Mouse (Mus musculus) left cerebral cortex, adult 2 months (tissue): ENCODE measurements around the gene Ap1m2. TPM values are rescaled to one million over a fixed set of nuclear protein-coding genes. Genes with fewer than 3 reads are reported as not detected.
A peak's percentile ranks its signal among the peaks of the same experiment; 100 is the strongest.

Source experiments
- DNase-seq, 2 experiments: peaks; one replicate each; pipeline ENCODE4 v3.0.0; 2021 to 2022; ENCODE audit warnings: low spot score in 2 of 2, mixed read lengths in 1 of 2; ENCODE audit errors: extremely low spot score in 1 of 2
- H3K27ac ChIP-seq: fragments of 200-600 bp; 2 replicates; pipeline ENCODE4 v1.8.1; 2022
- H3K4me3 ChIP-seq: fragments of 200-600 bp; 2 replicates; pipeline ENCODE4 v1.8.1; 2022
- CTCF ChIP-seq: fragments of 200-600 bp; IDR thresholded peaks from 2 replicates; pipeline ENCODE4 v1.8.1; 2022; ENCODE audit warnings: antibody characterized with exemption, mild to moderate bottlenecking, moderate library complexity
- intact Hi-C: fragments of 180-260 bp; cut with DNase I; formaldehyde crosslinking; loops from one replicate; pipeline ENCODE4 v1.15.1; 2025
- total RNA-seq, 2 experiments: library from RNA; stranded (reverse); gene quantifications; 2 replicates each; pipeline ENCODE4 v1.2.3; 2021

Ap1m2 gene
- total RNA-seq, 2 experiments from 2014 or later = 1.2 to 2.4 TPM

DNA sequence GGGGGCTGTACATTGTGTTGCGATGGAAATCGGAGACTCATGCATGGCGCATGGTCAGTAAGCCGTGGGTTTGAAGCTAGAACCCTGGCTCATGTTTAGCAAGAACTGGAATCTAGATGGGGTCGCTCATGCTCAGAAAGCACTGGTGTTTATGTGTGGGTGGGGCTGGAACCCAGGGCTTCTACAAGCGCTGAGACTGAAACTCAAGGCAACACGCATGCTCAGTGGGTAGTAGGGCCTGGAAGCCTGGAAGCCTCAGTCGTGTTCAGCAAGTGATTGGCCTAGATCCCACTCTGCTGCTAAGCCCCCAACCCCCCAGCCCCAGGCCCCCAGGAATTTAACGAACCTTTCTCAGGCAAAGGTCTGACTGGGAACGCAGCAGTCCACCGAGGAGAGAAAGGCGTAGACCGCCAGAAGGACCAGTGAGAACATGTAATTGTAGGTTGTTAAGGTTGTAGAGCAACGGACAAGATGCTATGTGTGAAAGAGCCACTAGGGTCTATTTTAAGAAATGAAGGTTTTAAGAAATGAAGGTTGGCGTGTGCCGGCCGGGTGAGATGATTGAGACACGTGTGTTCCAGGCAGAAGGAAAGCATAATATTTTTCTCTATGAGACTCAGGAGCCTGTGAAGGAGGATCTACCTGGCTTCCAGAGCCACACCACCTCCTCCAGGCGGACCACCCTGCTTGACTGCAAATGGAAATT lies 10.2 kb upstream of the Ap1m2 start:
- H3K27ac ChIP-seq = peak overlapping the region; percentile 86
- no peak; the same call in 1 of the 2 replicates for TF ChIP-seq CTCF
- DNase-seq = no peak
- peak overlapping the region; percentile 88 for H3K4me3 ChIP-seq
- intact Hi-C loops = no loop called here

DNA sequence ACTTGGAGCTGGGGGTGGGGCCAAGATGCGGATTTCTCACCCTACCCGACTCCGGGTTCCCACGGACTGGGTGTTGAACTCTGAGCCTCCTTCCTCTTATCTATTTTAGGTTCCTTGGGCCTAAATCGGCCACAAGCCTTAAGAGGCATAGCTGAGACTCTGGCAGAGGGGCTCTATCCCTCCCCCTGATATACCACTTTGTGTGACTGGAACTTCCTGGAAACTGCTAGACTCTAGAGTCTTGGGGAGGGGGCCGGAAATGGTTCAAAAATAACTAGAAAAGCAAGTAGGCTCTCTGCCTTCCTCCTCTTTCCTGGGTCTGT lies 9.3 kb upstream of the Ap1m2 start:
- DNase-seq = no peak
- H3K27ac ChIP-seq = peak overlapping the region; percentile 86
- no peak for TF ChIP-seq CTCF
- H3K4me3 ChIP-seq = peak overlapping the region; percentile 88
- intact Hi-C loops = no loop called here

- intact Hi-C loops = loop anchor here (1.0 kb wide), 1 partner anchor 56 kb away; the partner anchor contains the start of gene Atg4d
- peak; percentile 77 to 82 for DNase-seq
- no peak for TF ChIP-seq CTCF
- Histone ChIP-seq H3K27ac (peak within 1 kb of the TSS; percentile 86), H3K4me3 (peak within 1 kb of the TSS; percentile 88)
Observed at GRCm38 (mm10) chr9:21320619-21321512, 8.7 kb upstream of the Ap1m2 start, which contains the start of gene Slc44a2. Slc44a2 (plus strand) TSS chr9:21320698.

DNA sequence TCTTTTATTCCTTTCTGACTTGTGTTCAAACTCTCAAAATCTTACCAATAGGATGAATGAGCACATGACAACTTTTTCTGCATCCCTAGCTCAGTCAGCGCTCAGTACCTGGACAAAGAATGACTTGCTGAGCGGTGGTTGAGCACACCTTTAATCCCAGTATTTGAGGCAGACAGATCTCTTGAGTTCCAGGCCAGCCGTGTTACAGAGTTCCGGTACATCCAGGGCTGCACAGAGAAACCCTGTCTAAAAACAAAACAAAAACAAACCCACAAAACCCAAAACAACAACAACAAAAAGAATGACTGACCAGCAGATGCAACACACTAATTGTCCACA lies 8.1 kb upstream of the Ap1m2 start:
- intact Hi-C loops = loop anchor here (1.0 kb wide), 1 partner anchor 55 kb away; the partner anchor contains the start of gene Atg4d

DNA sequence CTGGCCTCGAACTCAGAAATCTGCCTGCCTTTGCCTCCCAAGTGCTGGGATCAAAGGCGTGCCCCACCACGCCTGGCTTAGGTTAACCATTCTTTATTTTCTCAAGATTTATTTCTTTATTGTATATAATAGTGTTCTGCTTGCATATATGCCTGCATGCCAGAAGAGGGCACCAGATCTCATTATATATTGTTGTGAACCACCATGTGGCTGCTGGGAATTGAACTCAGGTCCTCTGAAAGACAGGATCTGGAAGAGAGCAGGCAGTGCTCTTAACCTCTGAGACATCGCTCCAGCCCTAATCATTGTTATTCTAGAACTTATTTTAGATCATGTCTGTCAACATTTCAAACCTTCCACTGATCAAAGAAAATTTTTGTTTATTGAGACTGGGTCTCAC lies 7.4 kb upstream of the Ap1m2 start:
- Histone ChIP-seq H3K27ac (no peak overlapping the region), H3K4me3 (no peak overlapping the region)
- intact Hi-C loops = no loop called here
- peak; percentile 15; the same call in 1 of the 2 replicates for TF ChIP-seq CTCF
- no peak for DNase-seq

More for the DNA sequence above, 8.1 kb upstream of the Ap1m2 start:
- DNase-seq = no peak
- H3K4me3 ChIP-seq = peak overlapping the region; percentile 88
- peak overlapping the region; percentile 86; the same call in 1 of the 2 replicates for H3K27ac ChIP-seq
- no peak for TF ChIP-seq CTCF

- TF ChIP-seq CTCF = no peak
- DNase-seq = no peak
- Histone ChIP-seq H3K27ac (no peak overlapping the region), H3K4me3 (no peak overlapping the region)
- intact Hi-C loops = no loop called here
Observed at GRCm38 (mm10) chr9:21318792-21319191, 6.7 kb upstream of the Ap1m2 start.

GRCm38 (mm10) chr9:21316696-21317095 lies 4.6 kb upstream of the Ap1m2 start:
- Histone ChIP-seq H3K27ac (no peak overlapping the region), H3K4me3 (no peak overlapping the region)
- TF ChIP-seq CTCF = no peak
- intact Hi-C loops = no loop called here
- DNase-seq = no peak

DNA sequence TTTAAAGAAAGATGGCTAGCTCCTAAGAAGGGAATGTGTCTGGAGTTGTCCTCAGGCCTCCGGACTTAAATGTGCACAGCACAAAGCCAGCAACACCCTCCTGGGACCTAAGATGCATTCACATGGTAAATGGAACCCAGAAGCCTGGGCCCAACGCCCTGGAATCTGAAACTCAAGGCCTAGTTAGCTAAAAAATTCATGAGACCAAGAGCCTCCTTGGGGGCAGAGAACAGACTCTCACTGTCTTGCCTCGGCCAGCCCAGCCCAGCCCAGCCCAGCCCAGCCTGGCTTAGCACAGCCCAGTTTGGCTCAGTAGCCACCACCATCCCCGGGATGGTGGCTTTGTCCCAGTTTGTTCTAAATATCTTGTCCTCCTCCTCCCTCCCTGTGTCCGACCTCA lies 3.3 kb upstream of the Ap1m2 start:
- Histone ChIP-seq H3K4me3 (no peak overlapping the region), H3K27ac (no peak overlapping the region)
- no peak for TF ChIP-seq CTCF
- DNase-seq = no peak
- intact Hi-C loops = no loop called here

DNA sequence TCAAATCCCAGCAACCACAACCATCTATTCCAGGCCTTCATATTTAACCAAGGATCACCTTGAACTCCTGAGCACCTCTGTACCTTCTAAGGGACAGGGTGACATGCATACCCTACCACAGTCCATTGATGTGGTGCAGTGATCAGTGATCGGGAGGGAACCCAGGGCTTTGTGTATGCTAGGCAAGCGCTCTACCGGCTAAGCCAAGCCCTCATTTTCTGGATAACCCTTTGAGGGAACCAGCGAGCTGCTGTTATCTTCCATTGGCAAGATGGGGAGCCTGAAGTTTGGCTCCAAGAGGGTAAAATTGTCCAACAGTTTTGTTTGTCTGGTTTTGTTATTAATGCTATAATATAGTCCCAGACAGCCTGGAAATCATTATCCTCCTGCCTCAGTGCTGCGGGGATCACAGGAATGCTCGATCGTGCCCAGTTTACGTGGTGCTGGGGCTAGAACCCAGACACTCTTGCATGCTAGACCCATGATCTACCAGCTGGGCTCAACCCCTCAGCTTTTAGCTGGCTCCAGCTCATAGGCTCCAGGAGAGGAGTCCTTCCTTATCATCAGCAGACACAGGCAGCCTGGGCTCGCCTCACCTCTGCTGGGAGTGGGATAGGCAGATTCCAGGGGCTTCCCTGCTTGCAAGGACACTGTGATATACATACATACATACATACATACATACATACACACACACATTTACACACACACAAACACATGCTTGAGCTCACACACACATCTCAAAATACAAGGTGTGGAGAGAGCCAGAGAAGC lies 2.4 kb upstream of the Ap1m2 start:
- intact Hi-C loops = no loop called here
- no peak for DNase-seq
- no peak for TF ChIP-seq CTCF
- Histone ChIP-seq H3K4me3 (no peak overlapping the region), H3K27ac (no peak overlapping the region)

- intact Hi-C loops = loop anchor here (1.0 to 2.0 kb wide), 2 partner anchors 44 to 97 kb away; partner anchors contain the start of gene Qtrt1
- DNase-seq = peak; percentile 80 to 85
- Histone ChIP-seq H3K4me3 (no peak overlapping the region), H3K27ac (no peak overlapping the region)
- TF ChIP-seq CTCF = peak; percentile 95
Observed at GRCm38 (mm10) chr9:21313394-21313793, 1.3 kb upstream of the Ap1m2 start.

DNA sequence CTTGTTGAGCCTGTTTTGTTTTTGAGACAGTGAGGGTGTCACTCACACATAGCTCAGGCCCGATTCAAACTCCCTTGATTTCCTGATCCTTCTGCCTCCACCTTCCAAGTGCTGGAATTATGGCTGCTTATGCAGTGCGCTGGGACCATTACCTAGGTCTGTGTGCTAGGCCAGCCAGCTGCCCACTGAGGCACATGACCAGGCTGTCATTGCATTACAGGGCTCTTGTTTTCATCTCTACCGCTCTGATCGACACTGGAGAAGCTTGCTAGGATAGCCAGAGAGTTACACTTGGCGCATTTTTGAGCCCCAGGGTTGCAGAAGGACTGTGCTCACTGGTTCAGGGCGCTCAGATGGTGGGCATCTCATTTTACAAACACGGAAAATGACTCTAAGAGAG lies 442 bp downstream of the Ap1m2 start:
- peak overlapping the region; percentile 36 for H3K4me3 ChIP-seq
- no peak for TF ChIP-seq CTCF

More for the DNA sequence above, 442 bp downstream of the Ap1m2 start:
- no peak overlapping the region for H3K27ac ChIP-seq
- DNase-seq = no peak
- intact Hi-C loops = loop anchor here (2.0 kb wide), 1 partner anchor 99 kb away; the partner anchor contains the start of gene Qtrt1
